Mouse (Mus musculus): ENCODE measurements at regions not wholly inside any gene's neighbourhood (a gene's known extent, or its start where the extent isn't known, plus 50 kb on each side); places are given as distances from the start of the nearest gene placed in this dataset.

DNA sequence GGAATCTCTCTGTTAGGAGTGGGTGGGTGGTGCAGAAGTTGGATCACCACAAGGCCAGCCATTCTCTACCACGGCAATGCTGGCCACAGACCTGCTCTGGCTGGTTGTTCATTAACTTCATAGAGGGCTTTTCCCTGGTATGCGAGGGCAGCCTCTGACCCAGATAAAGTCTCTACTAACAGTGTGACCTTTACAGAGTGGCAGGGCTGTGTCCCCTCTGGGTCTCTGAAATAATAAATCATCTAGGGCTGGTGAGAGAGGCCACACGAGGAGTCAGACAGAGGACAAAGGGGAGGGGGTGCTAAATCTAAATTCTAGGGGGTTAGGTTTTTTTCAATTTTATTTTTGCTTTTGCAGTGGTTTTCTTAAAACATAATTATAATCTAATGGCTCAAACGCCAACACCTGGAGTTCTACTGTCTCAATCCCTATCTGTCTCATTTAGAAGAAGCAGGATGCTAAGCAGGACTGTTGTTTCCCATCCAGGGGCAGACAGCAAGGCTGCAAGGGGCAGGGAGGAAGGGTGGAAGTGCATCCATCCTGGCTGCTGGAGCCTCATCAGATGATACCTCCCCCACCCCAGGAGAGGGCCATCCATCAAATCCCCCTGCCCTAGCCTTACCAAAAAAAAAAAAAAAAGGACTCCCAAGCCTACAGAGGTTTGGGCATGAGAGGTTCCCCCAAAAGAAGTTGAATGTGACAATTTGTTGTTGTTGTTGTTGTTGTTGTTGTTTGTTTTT, 99.6 kb upstream of the Stx16 start:
- Histone ChIP-seq H3K36me3 (ENCODE audit: control insufficient read depth, insufficient read depth, low read length) (no peaks in the 10 kb centered on the region), H3K27me3 (ENCODE audit: control insufficient read depth, insufficient read depth, low read length) (no peaks in the 10 kb centered on the region), H3K27ac (ENCODE audit: low read length) (peak overlapping the region; percentile 29; the same call in 1 of the 2 replicates), H3K4me3 (replicated peaks; ENCODE audit: low read length) (no peak overlapping the region), H3K4me2 (ENCODE audit: low read depth, low read length) (no peak overlapping the region), H3K4me1 (ENCODE audit: control insufficient read depth, insufficient read depth, low read length) (peaks cover 13% of the 10 kb centered on the region; the same call in 1 of the 2 replicates), H3K9ac (ENCODE audit: low read length) (no peak overlapping the region), H3K9me3 (replicated peaks; ENCODE audit: control insufficient read depth, low read length) (no peaks in the 10 kb centered on the region)
- peak; percentile 73; the same call in 1 of the 2 replicates for ATAC-seq (ENCODE audit: insufficient read depth, low FRiP score)
- WGBS, result 29% methylated on average over 4 of the region's 4 CpGs

DNA sequence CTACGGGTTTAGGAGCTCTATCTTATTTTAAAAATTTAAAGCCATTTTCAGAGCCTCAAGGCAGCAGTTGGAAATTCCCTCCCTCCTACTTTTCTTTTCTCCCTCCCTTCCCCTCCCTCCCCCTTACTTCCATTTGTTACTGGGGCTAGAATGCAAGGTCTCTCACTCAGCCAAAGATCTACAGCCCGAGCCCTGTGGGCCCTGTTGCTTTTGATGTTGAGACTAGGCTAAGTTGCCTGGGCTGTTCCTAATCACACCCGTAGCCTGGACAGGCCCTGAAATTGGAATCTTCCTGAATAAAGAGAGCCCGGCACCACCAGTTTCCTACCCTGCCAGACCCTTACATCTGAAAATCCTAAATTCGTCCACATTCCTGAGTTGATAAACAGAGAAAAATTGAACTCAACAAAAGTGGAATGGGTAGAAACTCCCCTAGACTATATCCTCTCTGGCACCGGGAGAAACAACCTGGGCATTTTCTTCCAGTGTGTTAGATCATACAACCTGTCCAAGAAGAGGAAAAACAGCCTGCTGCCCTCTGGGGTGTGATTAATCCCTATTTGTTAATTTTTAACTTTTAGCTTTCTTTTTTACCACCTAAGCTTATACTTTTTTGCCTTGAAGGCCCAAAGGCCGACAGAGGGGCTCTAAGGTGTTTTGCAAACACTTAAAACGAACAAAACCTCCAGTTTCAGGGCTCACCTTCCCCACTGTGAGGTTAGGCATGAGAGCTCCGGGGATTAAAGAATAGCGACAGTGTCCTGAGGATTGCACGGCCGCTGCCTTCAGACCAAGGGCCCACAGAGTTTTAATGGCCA, 98.7 kb upstream of the Stx16 start:
- H3K36me3 ChIP-seq (ENCODE audit: control insufficient read depth, insufficient read depth, low read length), result no peaks in the 10 kb centered on the region
- H3K4me3 ChIP-seq (replicated peaks; ENCODE audit: low read length), result no peak overlapping the region
- peak overlapping the region; percentile 20; the same call in 1 of the 2 replicates for H3K4me2 ChIP-seq (ENCODE audit: low read depth, low read length)
- H3K9ac ChIP-seq (ENCODE audit: low read length), result 0 out of 2 replicates have a peak overlapping the region, but pooled peaks have one; percentile 46
- ATAC-seq (ENCODE audit: insufficient read depth, low FRiP score), result peak; percentile 72; the same call in 1 of the 2 replicates
- H3K9me3 ChIP-seq (replicated peaks; ENCODE audit: control insufficient read depth, low read length), result no peaks in the 10 kb centered on the region
- peaks cover 13% of the 10 kb centered on the region; the same call in 1 of the 2 replicates for H3K4me1 ChIP-seq (ENCODE audit: control insufficient read depth, insufficient read depth, low read length)
- H3K27me3 ChIP-seq (ENCODE audit: control insufficient read depth, insufficient read depth, low read length), result no peaks in the 10 kb centered on the region
- H3K27ac ChIP-seq (ENCODE audit: low read length), result peak overlapping the region; percentile 70
- WGBS, result 29% methylated on average over 12 of the region's 12 CpGs

DNA sequence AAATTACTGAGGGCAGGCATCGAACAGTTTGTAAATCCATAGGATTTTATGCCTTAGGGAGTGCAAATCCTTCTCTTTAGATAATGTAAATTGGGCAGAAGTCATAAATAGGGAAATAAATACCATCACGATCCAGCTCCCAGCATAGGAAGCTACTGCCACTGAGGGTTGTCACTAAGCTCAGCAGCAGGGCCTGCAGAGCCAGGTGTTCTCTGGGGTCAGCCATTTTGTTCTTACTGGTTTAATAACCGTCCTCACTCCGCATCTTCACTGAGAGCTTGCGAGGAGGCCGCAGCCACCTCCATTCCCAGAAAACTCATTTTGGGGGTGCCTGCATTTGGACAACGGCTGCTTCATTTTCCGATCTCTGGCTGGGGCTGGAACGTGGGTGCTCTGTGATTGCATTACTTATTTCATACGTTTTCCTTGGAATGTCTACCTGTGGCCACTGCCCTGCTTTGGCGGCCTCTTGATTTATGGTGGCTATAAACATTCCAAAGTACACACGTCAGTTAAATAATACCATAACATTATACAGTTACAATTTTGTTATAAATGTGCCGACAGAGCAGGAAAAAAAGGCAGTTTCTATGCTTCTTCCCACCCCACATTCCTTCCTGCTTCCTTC, 97.9 kb upstream of the Stx16 start:
- no peak overlapping the region for H3K4me2 ChIP-seq (ENCODE audit: low read depth, low read length)
- H3K9ac ChIP-seq (ENCODE audit: low read length), result no peak overlapping the region
- no peak overlapping the region for H3K4me3 ChIP-seq (replicated peaks; ENCODE audit: low read length)
- no peaks in the 10 kb centered on the region for H3K27me3 ChIP-seq (ENCODE audit: control insufficient read depth, insufficient read depth, low read length)
- H3K9me3 ChIP-seq (replicated peaks; ENCODE audit: control insufficient read depth, low read length), result no peaks in the 10 kb centered on the region
- no peak for ATAC-seq (ENCODE audit: insufficient read depth, low FRiP score)
- H3K4me1 ChIP-seq (ENCODE audit: control insufficient read depth, insufficient read depth, low read length), result peaks cover 13% of the 10 kb centered on the region; the same call in 1 of the 2 replicates
- H3K27ac ChIP-seq (ENCODE audit: low read length), result peak overlapping the region; percentile 70
- WGBS, result 58% methylated on average over 13 of the region's 13 CpGs
- H3K36me3 ChIP-seq (ENCODE audit: control insufficient read depth, insufficient read depth, low read length), result no peaks in the 10 kb centered on the region

DNA sequence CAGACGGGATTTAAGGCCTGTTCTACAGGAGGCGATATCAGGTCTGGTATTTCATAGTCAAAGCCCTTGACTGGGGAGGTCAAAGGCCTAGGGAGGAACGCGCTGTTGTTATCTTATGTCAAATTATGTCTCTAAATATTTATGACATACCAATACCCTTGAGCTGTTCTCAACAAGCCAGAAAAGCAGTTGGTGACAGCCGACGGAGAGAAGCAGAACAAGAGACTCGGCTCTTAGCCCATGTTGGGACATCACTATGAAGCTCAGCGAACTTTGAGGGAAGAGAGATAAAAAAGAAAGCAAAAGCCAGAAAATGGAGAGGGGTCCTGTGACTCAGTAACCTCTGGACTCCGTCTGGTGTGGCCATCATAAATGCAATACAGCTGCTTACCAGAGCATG, 95.1 kb upstream of the Stx16 start:
- no peaks in the 10 kb centered on the region for H3K36me3 ChIP-seq (ENCODE audit: control insufficient read depth, insufficient read depth, low read length)
- H3K9ac ChIP-seq (ENCODE audit: low read length), result no peak overlapping the region
- no peak for ATAC-seq (ENCODE audit: insufficient read depth, low FRiP score)
- H3K4me3 ChIP-seq (replicated peaks; ENCODE audit: low read length), result no peak overlapping the region
- no peaks in the 10 kb centered on the region for H3K27me3 ChIP-seq (ENCODE audit: control insufficient read depth, insufficient read depth, low read length)
- 56% methylated on average over 9 of the region's 9 CpGs for WGBS
- peaks cover 13% of the 10 kb centered on the region; the same call in 1 of the 2 replicates for H3K4me1 ChIP-seq (ENCODE audit: control insufficient read depth, insufficient read depth, low read length)
- H3K9me3 ChIP-seq (replicated peaks; ENCODE audit: control insufficient read depth, low read length), result no peaks in the 10 kb centered on the region
- H3K4me2 ChIP-seq (ENCODE audit: low read depth, low read length), result no peak overlapping the region
- no peak overlapping the region for H3K27ac ChIP-seq (ENCODE audit: low read length)

DNA sequence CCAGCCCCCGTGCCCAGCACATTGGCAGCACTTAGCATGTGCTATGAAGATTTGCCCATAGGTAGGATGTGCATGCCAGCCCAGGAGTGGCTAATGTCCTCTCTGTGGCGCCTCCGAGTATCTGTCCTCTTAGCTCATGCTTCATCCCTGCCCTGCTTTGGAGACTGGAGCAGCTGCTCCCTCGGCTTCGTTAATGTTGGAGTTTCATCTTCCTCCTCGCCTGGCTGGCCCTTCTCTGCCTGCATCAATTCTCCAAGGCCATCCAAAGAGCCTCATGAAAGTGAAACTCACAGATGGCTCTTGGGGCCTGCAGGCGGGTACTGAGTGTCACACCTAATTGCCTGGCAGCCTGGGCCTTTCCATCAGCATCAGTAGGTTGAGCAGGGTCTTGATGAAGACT, 88.6 kb upstream of the Stx16 start:
- Histone ChIP-seq H3K4me3 (replicated peaks; ENCODE audit: low read length) (no peak overlapping the region), H3K36me3 (ENCODE audit: control insufficient read depth, insufficient read depth, low read length) (no peaks in the 10 kb centered on the region), H3K4me1 (ENCODE audit: control insufficient read depth, insufficient read depth, low read length) (peaks cover 6% of the 10 kb centered on the region; the same call in 1 of the 2 replicates), H3K27me3 (ENCODE audit: control insufficient read depth, insufficient read depth, low read length) (no peaks in the 10 kb centered on the region), H3K9me3 (replicated peaks; ENCODE audit: control insufficient read depth, low read length) (no peaks in the 10 kb centered on the region), H3K27ac (ENCODE audit: low read length) (no peak overlapping the region), H3K9ac (ENCODE audit: low read length) (no peak overlapping the region), H3K4me2 (ENCODE audit: low read depth, low read length) (no peak overlapping the region)
- ATAC-seq (ENCODE audit: insufficient read depth, low FRiP score), result no peak
- WGBS, result 84% methylated on average over 7 of the region's 7 CpGs

DNA sequence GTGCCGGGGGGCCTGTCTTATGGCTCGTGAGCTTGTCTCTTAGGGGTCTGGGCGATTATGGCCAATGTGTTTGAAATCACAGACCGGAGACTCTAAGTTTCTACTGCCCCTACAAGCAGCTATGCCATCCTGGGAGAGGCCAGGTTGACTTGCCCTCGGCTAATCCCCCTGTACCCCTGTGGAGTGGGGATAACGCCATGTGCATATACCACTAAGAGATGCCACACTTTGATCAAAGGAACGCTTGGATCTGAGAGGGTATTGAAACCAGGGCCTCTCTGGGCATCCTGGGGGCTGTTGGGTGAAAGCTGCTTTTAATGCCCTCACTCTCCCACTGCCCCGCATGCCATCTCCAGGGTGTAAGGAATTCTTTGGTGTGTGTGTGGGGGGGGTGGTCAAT, 88.2 kb upstream of the Stx16 start:
- Histone ChIP-seq H3K36me3 (ENCODE audit: control insufficient read depth, insufficient read depth, low read length) (no peaks in the 10 kb centered on the region), H3K9me3 (replicated peaks; ENCODE audit: control insufficient read depth, low read length) (no peaks in the 10 kb centered on the region), H3K27ac (ENCODE audit: low read length) (no peak overlapping the region), H3K4me3 (replicated peaks; ENCODE audit: low read length) (no peak overlapping the region), H3K9ac (ENCODE audit: low read length) (no peak overlapping the region), H3K4me1 (ENCODE audit: control insufficient read depth, insufficient read depth, low read length) (peaks cover 6% of the 10 kb centered on the region; the same call in 1 of the 2 replicates), H3K27me3 (ENCODE audit: control insufficient read depth, insufficient read depth, low read length) (no peaks in the 10 kb centered on the region), H3K4me2 (ENCODE audit: low read depth, low read length) (no peak overlapping the region)
- no peak for ATAC-seq (ENCODE audit: insufficient read depth, low FRiP score)
- WGBS, result 88% methylated on average over 8 of the region's 8 CpGs

DNA sequence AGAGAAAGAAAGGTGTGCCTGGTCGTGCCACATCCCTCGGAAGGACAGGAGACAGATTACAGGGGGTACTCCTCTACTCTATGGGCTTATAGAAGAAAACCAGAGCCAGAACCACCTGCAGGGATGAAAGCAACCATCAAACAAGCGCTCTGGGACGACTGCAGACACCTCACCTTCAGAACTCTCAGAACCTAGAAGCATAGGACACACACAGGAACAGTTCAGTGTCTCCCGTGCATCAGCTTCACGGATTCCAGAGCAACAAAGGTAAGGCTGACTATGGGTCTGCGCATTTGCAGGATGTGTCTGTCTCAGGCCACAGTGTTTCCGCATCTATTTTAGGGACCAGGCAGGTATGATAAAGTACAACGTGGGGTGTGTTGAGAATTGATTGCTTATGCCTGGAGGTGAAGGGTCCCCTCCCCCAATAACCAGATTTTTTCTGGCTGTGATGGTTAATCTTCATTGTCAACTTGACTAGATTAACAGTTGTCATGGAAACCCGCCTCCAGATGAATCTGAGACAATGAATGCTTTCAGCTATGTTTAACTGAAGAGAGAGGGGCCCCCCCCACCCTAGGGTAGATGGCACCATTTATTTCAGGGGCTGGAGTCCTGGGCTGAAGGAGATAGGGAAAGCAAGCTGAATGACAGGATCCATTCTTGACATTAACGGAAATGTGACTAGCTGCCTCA, 87.3 kb upstream of the Stx16 start:
- Histone ChIP-seq H3K4me2 (ENCODE audit: low read depth, low read length) (no peak overlapping the region), H3K9me3 (replicated peaks; ENCODE audit: control insufficient read depth, low read length) (no peaks in the 10 kb centered on the region), H3K27me3 (ENCODE audit: control insufficient read depth, insufficient read depth, low read length) (no peaks in the 10 kb centered on the region), H3K4me1 (ENCODE audit: control insufficient read depth, insufficient read depth, low read length) (peaks cover 6% of the 10 kb centered on the region; the same call in 1 of the 2 replicates), H3K27ac (ENCODE audit: low read length) (no peak overlapping the region), H3K9ac (ENCODE audit: low read length) (no peak overlapping the region), H3K4me3 (replicated peaks; ENCODE audit: low read length) (no peak overlapping the region), H3K36me3 (ENCODE audit: control insufficient read depth, insufficient read depth, low read length) (no peaks in the 10 kb centered on the region)
- WGBS, result 75% methylated on average over 11 of the region's 11 CpGs
- ATAC-seq (ENCODE audit: insufficient read depth, low FRiP score), result no peak

DNA sequence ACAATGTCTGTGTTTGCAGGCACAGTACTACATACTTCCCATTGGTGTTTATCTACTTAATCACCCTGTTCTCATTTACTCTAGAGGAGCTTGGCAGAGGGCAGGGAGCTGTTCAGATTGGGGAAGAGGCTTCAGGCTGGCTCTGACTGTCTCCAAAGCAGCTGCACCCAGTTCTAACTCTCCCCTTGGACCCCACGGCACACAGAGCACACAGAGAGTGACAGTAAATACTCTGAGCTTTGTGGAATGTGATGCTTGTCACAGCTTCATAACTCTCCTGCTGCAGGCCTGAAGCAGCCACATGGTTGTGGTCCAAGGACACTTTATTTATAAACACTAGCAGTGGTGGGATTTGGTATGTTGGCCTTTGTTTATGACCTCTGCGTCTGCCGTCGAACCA, 85.4 kb upstream of the Stx16 start:
- WGBS, result 53% methylated on average over 4 of the region's 4 CpGs
- H3K4me2 ChIP-seq (ENCODE audit: low read depth, low read length), result no peak overlapping the region
- H3K4me3 ChIP-seq (replicated peaks; ENCODE audit: low read length), result no peak overlapping the region
- no peaks in the 10 kb centered on the region for H3K36me3 ChIP-seq (ENCODE audit: control insufficient read depth, insufficient read depth, low read length)
- H3K27ac ChIP-seq (ENCODE audit: low read length), result no peak overlapping the region
- no peaks in the 10 kb centered on the region for H3K9me3 ChIP-seq (replicated peaks; ENCODE audit: control insufficient read depth, low read length)
- H3K27me3 ChIP-seq (ENCODE audit: control insufficient read depth, insufficient read depth, low read length), result no peaks in the 10 kb centered on the region
- no peak for ATAC-seq (ENCODE audit: insufficient read depth, low FRiP score)
- no peak overlapping the region for H3K9ac ChIP-seq (ENCODE audit: low read length)
- H3K4me1 ChIP-seq (ENCODE audit: control insufficient read depth, insufficient read depth, low read length), result peaks cover 9% of the 10 kb centered on the region; the same call in 1 of the 2 replicates
